Mouse (Mus musculus) spleen, adult 10 weeks (tissue): ENCODE measurements around the gene 1700057G04Rik. TPM values are rescaled to one million over a fixed set of nuclear protein-coding genes. Genes with fewer than 3 reads are reported as not detected.

Source experiments
- polyA plus RNA-seq: library from polyadenylated mRNA; stranded (reverse); fragments of 350-450 nt; fragmentation: Illumina TruSeq; extraction: RNeasy Lipid Tissue Mini Kit (QIAGEN cat#74804); gene quantifications from one replicate; pipeline ENCODE4 v1.2.3, GENCODE M21; 2015; ENCODE audit warnings: low replicate concordance; ENCODE audit not compliant: insufficient read depth

Gene 1700057G04Rik
- polyA plus RNA-seq: not detected

GRCm38 (mm10) chr9:92309077-92309476 is at the start of gene 1700057G04Rik:
Gene 1700057G04Rik (plus strand): TSS chr9:92309377.

GRCm38 (mm10) chr9:92275486-92276207 is 33.5 kb upstream of the 1700057G04Rik start, which contains the start of gene Plscr2:
Gene Plscr2 (plus strand): TSS chr9:92275602.

Other genes starting within 250 kb of the 1700057G04Rik start
- gene Plscr5, start 116.4 kb upstream of the 1700057G04Rik start, polyA plus RNA-seq: not detected
- 22.1 TPM for gene Plscr1, start 59.6 kb upstream of the 1700057G04Rik start, polyA plus RNA-seq
- 7.1 TPM for gene Plscr2, start 33.8 kb upstream of the 1700057G04Rik start, polyA plus RNA-seq
- gene Plscr4, start 148.0 kb downstream of the 1700057G04Rik start, polyA plus RNA-seq: 17.0 TPM
- gene Plod2, start 232.8 kb downstream of the 1700057G04Rik start, polyA plus RNA-seq: 18.2 TPM